Mouse (Mus musculus) stomach, postnatal 0 days (tissue): ENCODE results near the gene Trim54. TPM values are rescaled to one million over a fixed set of nuclear protein-coding genes. Genes with fewer than 3 reads are reported as not detected.

Experiments used
- ATAC-seq: fragments of 200-750 bp; cut with Nextera tagmentation; 2 replicates; pipeline ENCODE4 v1.8.0; 2017; ENCODE audit not compliant: low FRiP score, low TSS enrichment
- DNase-seq: peaks from one replicate; pipeline ENCODE4 v3.0.0-alpha.2; 2016; ENCODE audit warnings: low spot score
- H3K27ac ChIP-seq: fragments of 300-500 bp; sonication (generic); replicated peaks from 2 replicates; pipeline ENCODE4 v1.5.1; 2014; ENCODE audit warnings: mild to moderate bottlenecking, control low read depth
- H3K27me3 ChIP-seq: fragments of 300-500 bp; sonication (generic); 2 replicates; pipeline ENCODE4 v1.6.1; 2014; ENCODE audit warnings: low read length; ENCODE audit not compliant: control insufficient read depth, insufficient read depth
- H3K36me3 ChIP-seq: fragments of 300-500 bp; sonication (generic); 2 replicates; pipeline ENCODE4 v1.6.1; 2014; ENCODE audit warnings: low read length, mixed read lengths; ENCODE audit not compliant: control insufficient read depth, insufficient read depth
- H3K4me1 ChIP-seq: fragments of 300-500 bp; sonication (generic); replicated peaks from 2 replicates; pipeline ENCODE4 v1.6.1; 2014; ENCODE audit warnings: antibody characterized with exemption; ENCODE audit not compliant: control insufficient read depth, insufficient read depth
- H3K4me2 ChIP-seq: fragments of 300-500 bp; sonication (generic); replicated peaks from 2 replicates; pipeline ENCODE4 v1.6.1; 2014; ENCODE audit warnings: low read depth, mild to moderate bottlenecking, control low read depth, moderate library complexity
- H3K4me3 ChIP-seq: fragments of 300-500 bp; sonication (generic); 2 replicates; pipeline ENCODE4 v1.5.1; 2014; ENCODE audit warnings: low read depth, low read length, control low read depth
- H3K9ac ChIP-seq: fragments of 300-500 bp; sonication (generic); 2 replicates; pipeline ENCODE4 v1.6.1; 2014; ENCODE audit warnings: mild to moderate bottlenecking, low read length, control low read depth, mixed read lengths
- H3K9me3 ChIP-seq: fragments of 300-500 bp; sonication (generic); 2 replicates; pipeline ENCODE4 v1.6.1; 2016; ENCODE audit warnings: low read length; ENCODE audit not compliant: control insufficient read depth
- CTCF ChIP-seq: IDR thresholded peaks from 2 replicates; pipeline ENCODE4 v1.5.1; 2016; ENCODE audit warnings: antibody characterized with exemption, low read depth, mild to moderate bottlenecking, moderate library complexity
- EP300 ChIP-seq: optimal IDR thresholded peaks from 2 replicates; pipeline ENCODE3; 2016; ENCODE audit warnings: antibody characterized with exemption
- WGBS: fragments of 180-500 bp; shearing (Covaris S2); extraction: QIAGEN DNeasy Blood & Tissue Kit; methylation state at CpG from one replicate; pipeline ENCODE4 v1.1.7; 2014; 5-methylcytosine and 5-hydroxymethylcytosine counted together
- polyA plus RNA-seq: library from polyadenylated mRNA; unstranded; fragments of >200 nt; fragmentation: Nextera tagmentation; extraction: Ambion mirVana; gene quantifications from 2 replicates; pipeline ENCODE4 v1.2.1, GENCODE M21; 2015

Gene Trim54
- polyA plus RNA-seq, 1 experiment from 2014 or later: 0.06 TPM

- no peak for TF ChIP-seq EP300
- no peak for TF ChIP-seq CTCF
- DNase-seq (no peak), ATAC-seq (no peak)
- no peaks in the 10 kb centered on the region for H3K4me1 ChIP-seq
- no peaks in the 10 kb centered on the region for H3K9me3 ChIP-seq
- H3K4me3 ChIP-seq: no peak overlapping the region
- H3K36me3 ChIP-seq: no peaks in the 10 kb centered on the region
- H3K27ac ChIP-seq: no peak overlapping the region
- no peak overlapping the region for H3K9ac ChIP-seq
- 2% methylated on average over 13 of the region's 13 CpGs for WGBS
- 0 out of 2 replicates have a peak overlapping the region, but pooled peaks have one; percentile 25 for H3K4me2 ChIP-seq
- peaks cover 9% of the 10 kb centered on the region for H3K27me3 ChIP-seq
These were observed 21.1 kb downstream of the Trim54 start for GRCm38 (mm10) chr5:31137658-31138057.

- no peak within 1 kb of the TSS for H3K4me3 ChIP-seq
- no peaks in the 10 kb centered on the region for H3K9me3 ChIP-seq
- 2% methylated on average over 52 of the region's 52 CpGs for WGBS
- no peaks in the 10 kb centered on the region for H3K4me1 ChIP-seq
- peak within 1 kb of the TSS; percentile 25; the same call in 1 of the 2 replicates for H3K4me2 ChIP-seq
- DNase-seq (no peak), ATAC-seq (0 out of 2 replicates have a peak, but pooled peaks have one; percentile 29)
- peaks cover 2% of the 10 kb centered on the region for H3K36me3 ChIP-seq
- H3K9ac ChIP-seq: no peak within 1 kb of the TSS
- TF ChIP-seq EP300 (no peak), CTCF (no peak)
- H3K27ac ChIP-seq: no peak within 1 kb of the TSS
- H3K27me3 ChIP-seq: peaks cover 9% of the 10 kb centered on the region
These were observed 21.9 kb downstream of the Trim54 start, which contains the start of gene Ucn for GRCm38 (mm10) chr5:31138241-31138967. TSS of gene Ucn (minus strand) at chr5:31138829.

- TF ChIP-seq CTCF (no peak), EP300 (no peak)
- DNase-seq: peak; percentile 36
- WGBS: 10% methylated on average over 9 of the region's 9 CpGs
- no peak overlapping the region for H3K9ac ChIP-seq
- H3K27me3 ChIP-seq: peaks cover 9% of the 10 kb centered on the region
- H3K9me3 ChIP-seq: no peaks in the 10 kb centered on the region
- 0 out of 2 replicates have a peak, but pooled peaks have one; percentile 2 for ATAC-seq
- H3K36me3 ChIP-seq: peaks cover 3% of the 10 kb centered on the region
- H3K4me1 ChIP-seq: no peaks in the 10 kb centered on the region
- 0 out of 2 replicates have a peak overlapping the region, but pooled peaks have one; percentile 25 for H3K4me2 ChIP-seq
- no peak overlapping the region for H3K27ac ChIP-seq
- no peak overlapping the region for H3K4me3 ChIP-seq
These were observed 22.5 kb downstream of the Trim54 start for GRCm38 (mm10) chr5:31138968-31139425.

DNA sequence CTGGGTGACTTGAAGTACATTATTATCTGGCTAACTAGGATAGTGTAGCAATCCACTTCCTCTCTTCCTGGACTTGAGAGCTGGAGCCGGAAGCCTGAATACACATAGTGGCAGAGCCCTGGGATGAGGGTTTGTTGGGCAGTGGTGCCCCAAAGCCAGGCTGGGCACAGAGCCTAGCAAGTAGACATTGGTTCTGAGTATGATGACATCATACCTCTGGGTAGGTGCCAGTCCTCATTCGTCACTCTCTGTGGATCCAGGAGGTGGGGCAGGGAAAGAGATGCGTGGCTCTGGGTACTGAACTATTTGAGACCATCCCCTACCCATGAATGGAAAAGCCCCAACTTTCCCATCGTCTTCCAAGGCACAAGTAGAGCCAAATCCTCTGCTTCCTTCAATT is 33.3 kb downstream of the Trim54 start:
- no peak overlapping the region for H3K9ac ChIP-seq
- no peak overlapping the region for H3K4me3 ChIP-seq
- ATAC-seq: no peak
- H3K27me3 ChIP-seq: no peaks in the 10 kb centered on the region
- 71% methylated on average over 4 of the region's 4 CpGs for WGBS
- H3K36me3 ChIP-seq: 0 out of 2 replicates have a peak, but pooled peaks cover 4% of the 10 kb centered on the region
- no peak for TF ChIP-seq CTCF
- no peak for TF ChIP-seq EP300
- no peak overlapping the region for H3K4me2 ChIP-seq
- no peak for DNase-seq
- no peaks in the 10 kb centered on the region for H3K9me3 ChIP-seq
- H3K4me1 ChIP-seq: peaks cover 4% of the 10 kb centered on the region; the same call in 1 of the 2 replicates
- H3K27ac ChIP-seq: no peak overlapping the region

DNA sequence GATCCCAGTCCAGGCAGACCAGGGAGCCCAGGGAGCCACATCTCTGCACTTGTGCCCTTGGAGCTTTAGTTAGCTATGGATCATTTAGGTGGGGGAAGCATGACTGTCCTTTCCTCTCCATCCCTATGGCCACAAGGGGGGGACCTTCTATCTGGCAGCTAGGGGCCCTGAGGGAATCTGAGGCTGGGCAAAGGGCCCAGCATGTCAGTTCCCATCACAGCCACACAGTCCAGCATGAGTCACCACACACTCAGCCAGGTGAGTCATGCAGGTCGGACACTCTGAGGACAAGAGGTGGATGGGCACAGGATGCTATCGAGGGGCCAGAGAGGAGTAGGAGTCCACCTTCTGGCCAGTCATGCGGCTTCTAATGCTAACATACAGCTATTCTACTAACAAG is 35.2 kb downstream of the Trim54 start:
- H3K27me3 ChIP-seq: no peaks in the 10 kb centered on the region
- H3K4me2 ChIP-seq: no peak overlapping the region
- DNase-seq (peak; percentile 40), ATAC-seq (peak; percentile 38; the same call in 1 of the 2 replicates)
- no peak overlapping the region for H3K4me3 ChIP-seq
- H3K27ac ChIP-seq: no peak overlapping the region
- H3K9me3 ChIP-seq: no peaks in the 10 kb centered on the region
- TF ChIP-seq EP300: no peak
- TF ChIP-seq CTCF: peak; percentile 46
- no peaks in the 10 kb centered on the region for H3K36me3 ChIP-seq
- WGBS: 50% methylated on average over 3 of the region's 3 CpGs
- no peak overlapping the region for H3K9ac ChIP-seq
- H3K4me1 ChIP-seq: peaks cover 4% of the 10 kb centered on the region; the same call in 1 of the 2 replicates
